Mouse (Mus musculus): Measurements from ENCODE around the gene Srgap3.

Gene Srgap3

GRCm38 (mm10) chr6:112809658-112810520 lies 137.2 kb downstream of the Srgap3 start:
- DNase-seq = no peak

- no peak for DNase-seq
Observed at GRCm38 (mm10) chr6:112808738-112809137, 138.3 kb downstream of the Srgap3 start.

GRCm38 (mm10) chr6:112801917-112802316 lies 145.1 kb downstream of the Srgap3 start:
- DNase-seq = no peak

GRCm38 (mm10) chr6:112798378-112798777 lies 148.7 kb downstream of the Srgap3 start:
- DNase-seq = no peak

GRCm38 (mm10) chr6:112796607-112797006 lies 150.5 kb downstream of the Srgap3 start:
- DNase-seq = no peak

GRCm38 (mm10) chr6:112793887-112794286 lies 153.2 kb downstream of the Srgap3 start:
- no peak for DNase-seq

- no peak for DNase-seq
Observed at GRCm38 (mm10) chr6:112789901-112790300, 157.2 kb downstream of the Srgap3 start.

- DNase-seq = no peak
Observed at GRCm38 (mm10) chr6:112788617-112789016, 158.4 kb downstream of the Srgap3 start.

- no peak for DNase-seq
Observed at GRCm38 (mm10) chr6:112788174-112788573, 158.9 kb downstream of the Srgap3 start.

GRCm38 (mm10) chr6:112781409-112782093 lies 165.5 kb downstream of the Srgap3 start:
- no peak for DNase-seq

GRCm38 (mm10) chr6:112778211-112778610 lies 168.9 kb downstream of the Srgap3 start:
- DNase-seq = no peak

GRCm38 (mm10) chr6:112776718-112777117 lies 170.3 kb downstream of the Srgap3 start:
- no peak for DNase-seq

GRCm38 (mm10) chr6:112773754-112774153 lies 173.3 kb downstream of the Srgap3 start:
- DNase-seq = no peak

GRCm38 (mm10) chr6:112770996-112771395 lies 176.1 kb downstream of the Srgap3 start:
- DNase-seq = no peak

- peak; percentile 38 for DNase-seq
Observed at GRCm38 (mm10) chr6:112758541-112758940, 188.5 kb downstream of the Srgap3 start.

- DNase-seq = no peak
Observed at GRCm38 (mm10) chr6:112756866-112757265, 190.2 kb downstream of the Srgap3 start.

GRCm38 (mm10) chr6:112754994-112755393 lies 192.1 kb downstream of the Srgap3 start:
- DNase-seq = no peak

- DNase-seq = no peak
Observed at GRCm38 (mm10) chr6:112752517-112752916, 194.5 kb downstream of the Srgap3 start.

- DNase-seq = no peak
Observed at GRCm38 (mm10) chr6:112752007-112752406, 195.1 kb downstream of the Srgap3 start.

- DNase-seq = no peak
Observed at GRCm38 (mm10) chr6:112742297-112742696, 204.8 kb downstream of the Srgap3 start.

- no peak for DNase-seq
Observed at GRCm38 (mm10) chr6:112741766-112742165, 205.3 kb downstream of the Srgap3 start.

GRCm38 (mm10) chr6:112739635-112740034 lies 207.4 kb downstream of the Srgap3 start:
- DNase-seq = no peak

GRCm38 (mm10) chr6:112738924-112739323 lies 208.1 kb downstream of the Srgap3 start:
- no peak for DNase-seq

- no peak for DNase-seq
Observed at GRCm38 (mm10) chr6:112736471-112736870, 210.6 kb downstream of the Srgap3 start.
